In the genomic region with DNA sequence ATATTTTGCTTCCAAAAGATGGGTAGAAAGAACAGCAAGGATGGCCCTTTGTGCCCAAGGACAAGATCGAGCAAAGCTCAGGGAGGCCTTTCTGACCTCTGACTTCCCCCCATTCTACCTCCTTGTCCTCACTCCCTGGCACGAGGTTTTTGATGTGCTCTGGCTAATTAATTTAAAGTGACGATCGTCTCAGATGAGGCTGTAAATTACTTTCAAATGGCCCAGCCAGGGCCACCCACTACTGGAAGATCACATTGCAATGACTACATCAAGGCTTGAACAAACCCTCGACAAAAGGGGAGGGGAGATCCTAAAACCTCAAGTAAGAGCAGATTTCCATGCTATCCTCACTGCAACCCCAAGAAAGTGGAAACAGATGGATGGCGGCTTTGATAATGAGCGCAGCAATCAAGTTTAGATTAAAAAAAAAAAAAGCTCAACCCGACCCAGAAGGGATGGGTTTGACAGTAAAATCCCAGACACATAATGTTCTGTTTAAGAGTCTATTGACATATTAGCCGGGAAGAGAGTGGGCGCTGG, we compare ENCODE assay signal across 28 mouse cellular contexts.
DNase-seq lines count a peak whose midpoint lies in the region; ATAC-seq lines count a peak whose summit lies in the region.
"Had no signal": no experiment of that assay in that cellular context is flagged by ENCODE, and none has a peak within 500 bp of the region (broad histone marks: within the 10 kb centered on the region; RNA-seq: fewer than 3 reads in every experiment).

No protein-coding gene starts in this region.

- peak; percentile 73 for ATAC-seq in embryonic facial prominence, embryonic 14.5 days (ENCODE audit: low read depth)
- 0 out of 2 replicates have a peak, but pooled peaks have one; percentile 30 for ATAC-seq in limb, embryonic 13.5 days (ENCODE audit: low FRiP score, low read depth)
- ATAC-seq in kidney, embryonic 16.5 days (ENCODE audit: low FRiP score, low TSS enrichment) = no peak
- ATAC-seq: activated CD4-positive, CD25-positive, alpha-beta regulatory T cell, adult 4 months; forebrain, postnatal 0 days; hindbrain, postnatal 0 days; intestine, postnatal 0 days had no signal

- no peak overlapping the region for H3K4me3 ChIP-seq in embryonic facial prominence, embryonic 14.5 days (ENCODE audit: low read depth, low read length)
- no peak overlapping the region for H3K4me3 ChIP-seq in limb, embryonic 13.5 days
- H3K4me3 ChIP-seq in kidney, embryonic 16.5 days (ENCODE audit: low read length) = no peak overlapping the region
- H3K4me3 ChIP-seq: erythroblast, embryonic 14.5 days; heart, embryonic 12.5 days; kidney, embryonic 15.5 days; limb, embryonic 12.5 days; neural tube, embryonic 12.5 days had no signal

- peaks cover 39% of the 10 kb centered on the region for H3K4me1 ChIP-seq in embryonic facial prominence, embryonic 14.5 days (ENCODE audit: control insufficient read depth, insufficient read depth, low read length)
- H3K4me1 ChIP-seq in limb, embryonic 13.5 days = peaks cover 55% of the 10 kb centered on the region
- peaks cover 20% of the 10 kb centered on the region for H3K4me1 ChIP-seq in kidney, embryonic 16.5 days (ENCODE audit: insufficient read depth, low read length)

- H3K4me2 ChIP-seq in embryonic facial prominence, embryonic 14.5 days (ENCODE audit: low read depth, low read length) = no peak overlapping the region
- H3K4me2 ChIP-seq in limb, embryonic 13.5 days (replicated peaks) = no peak overlapping the region
- no peak overlapping the region for H3K4me2 ChIP-seq in kidney, embryonic 16.5 days (replicated peaks; ENCODE audit: low read depth, low read length)
- H3K4me2 ChIP-seq: heart, embryonic 12.5 days; kidney, embryonic 15.5 days; limb, embryonic 12.5 days; lung, embryonic 14.5 days; neural tube, embryonic 12.5 days had no signal

- H3K9ac ChIP-seq in embryonic facial prominence, embryonic 14.5 days (ENCODE audit: low read depth, low read length) = no peak overlapping the region
- no peak overlapping the region for H3K9ac ChIP-seq in limb, embryonic 13.5 days
- no peak overlapping the region for H3K9ac ChIP-seq in kidney, embryonic 16.5 days (replicated peaks; ENCODE audit: low read length)
- H3K9ac ChIP-seq: forebrain, postnatal 0 days; heart, embryonic 12.5 days; kidney, embryonic 15.5 days; limb, embryonic 12.5 days; liver, embryonic 14.5 days; lung, embryonic 14.5 days; neural tube, embryonic 12.5 days had no signal

- 16% methylated on average over 10 of the region's 10 CpGs for WGBS in embryonic facial prominence, embryonic 14.5 days
- 14% methylated on average over 10 of the region's 10 CpGs for WGBS in limb, embryonic 13.5 days
- WGBS in kidney, embryonic 16.5 days = 28% methylated on average over 10 of the region's 10 CpGs

- peaks cover 9% of the 10 kb centered on the region; the same call in 1 of the 2 replicates for H3K27me3 ChIP-seq in embryonic facial prominence, embryonic 14.5 days (replicated peaks; ENCODE audit: control insufficient read depth, insufficient read depth, low read length)
- H3K27me3 ChIP-seq in limb, embryonic 13.5 days = peaks cover 45% of the 10 kb centered on the region
- peaks cover 33% of the 10 kb centered on the region for H3K27me3 ChIP-seq in kidney, embryonic 16.5 days (ENCODE audit: insufficient read depth, low read length)

- H3K36me3 ChIP-seq in embryonic facial prominence, embryonic 14.5 days (ENCODE audit: control insufficient read depth, insufficient read depth, low read length) = no peaks in the 10 kb centered on the region
- H3K36me3 ChIP-seq in limb, embryonic 13.5 days = no peaks in the 10 kb centered on the region
- H3K36me3 ChIP-seq in kidney, embryonic 16.5 days (ENCODE audit: insufficient read depth, low read length) = no peaks in the 10 kb centered on the region
- H3K36me3 ChIP-seq: heart, embryonic 12.5 days; kidney, embryonic 15.5 days; limb, embryonic 12.5 days; neural tube, embryonic 12.5 days had no signal

- H3K9me3 ChIP-seq in embryonic facial prominence, embryonic 14.5 days (ENCODE audit: control insufficient read depth, low read length) = no peaks in the 10 kb centered on the region
- no peaks in the 10 kb centered on the region for H3K9me3 ChIP-seq in limb, embryonic 13.5 days
- no peaks in the 10 kb centered on the region for H3K9me3 ChIP-seq in kidney, embryonic 16.5 days (ENCODE audit: low read length)
- H3K9me3 ChIP-seq: heart, embryonic 12.5 days; kidney, embryonic 15.5 days; limb, embryonic 12.5 days; neural tube, embryonic 12.5 days had no signal

- DNase-seq in NIH3T3 (ENCODE audit: low read depth) = peak; percentile 14
- peak; percentile 63 for DNase-seq in embryo, embryonic 10.5 days (ENCODE audit: low spot score)
- DNase-seq in embryonic facial prominence, embryonic 14.5 days (ENCODE audit: low spot score) = peak; percentile 95
- no peak for DNase-seq in cerebellum, adult 11-12 months
- DNase-seq in thymus, postnatal 14 days = no peak
- DNase-seq: adrenal gland, postnatal 10 days; B cell, adult 2 months; cerebellum, adult 9-11 months; forebrain, postnatal 0 days; heart, adult 18-20 months; heart, postnatal 14 days; lung, embryonic 14.5 days; lung, postnatal 36 days; midbrain, embryonic 14.5 days; retina, postnatal 1 day; right cerebral cortex, postnatal 25 days; thymus, postnatal 25 days had no signal

- peak overlapping the region; percentile 31; the same call in 1 of the 2 replicates for H3K27ac ChIP-seq in embryonic facial prominence, embryonic 14.5 days (replicated peaks; ENCODE audit: low read depth, low read length)
- peak overlapping the region; percentile 53; the same call in 1 of the 2 replicates for H3K27ac ChIP-seq in limb, embryonic 13.5 days
- H3K27ac ChIP-seq in kidney, embryonic 16.5 days (ENCODE audit: low read length) = no peak overlapping the region
- H3K27ac ChIP-seq: hindbrain, postnatal 0 days; kidney, embryonic 15.5 days; liver, embryonic 14.5 days; neural tube, embryonic 12.5 days had no signal

Comparison
In these comparisons a context has a peak if more than half of its experiments do, and no peak if none do; other contexts are left out.
1. DNase-seq: peak in NIH3T3 (single experiment), embryo, embryonic 10.5 days (single experiment) and embryonic facial prominence, embryonic 14.5 days (single experiment); none in cerebellum, adult 11-12 months (single experiment) and thymus, postnatal 14 days (single experiment).